Mouse (Mus musculus) cerebellum, adult 9-10 months (tissue): ENCODE data around the gene Ralb.

Experiments
- DNase-seq: peaks from one replicate; pipeline ENCODE4 v3.0.0; 2022

Gene Ralb

GRCm38 (mm10) chr1:119504260-119505062 is at the start of gene Ralb:
TSS of gene Ralb (minus strand) at chr1:119504794.
- DNase-seq = peak; percentile 98

DNA sequence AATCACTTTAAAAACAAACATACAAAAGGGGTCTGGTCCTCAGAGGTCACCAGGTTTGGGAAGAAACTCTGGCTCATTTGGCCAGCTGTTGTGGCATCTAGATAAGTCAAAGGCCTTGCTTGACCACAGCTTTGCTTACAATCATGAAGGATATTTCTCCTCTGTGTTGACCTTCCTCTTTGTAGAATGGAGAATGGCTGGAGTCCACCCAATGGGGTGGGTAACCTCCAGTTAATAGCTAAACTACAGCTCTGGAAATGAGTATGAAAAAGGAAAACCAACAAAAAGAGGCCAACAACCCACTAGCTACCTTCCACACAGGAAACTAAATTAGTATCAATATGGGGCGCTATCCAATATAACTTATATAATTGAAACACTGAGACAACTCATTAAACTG is 47.1 kb upstream of the Ralb start:
- no peak for DNase-seq

GRCm38 (mm10) chr1:119550064-119550463 is 45.5 kb upstream of the Ralb start:
- no peak for DNase-seq

- DNase-seq = no peak
Observed at GRCm38 (mm10) chr1:119549327-119549689, 44.7 kb upstream of the Ralb start.

DNA sequence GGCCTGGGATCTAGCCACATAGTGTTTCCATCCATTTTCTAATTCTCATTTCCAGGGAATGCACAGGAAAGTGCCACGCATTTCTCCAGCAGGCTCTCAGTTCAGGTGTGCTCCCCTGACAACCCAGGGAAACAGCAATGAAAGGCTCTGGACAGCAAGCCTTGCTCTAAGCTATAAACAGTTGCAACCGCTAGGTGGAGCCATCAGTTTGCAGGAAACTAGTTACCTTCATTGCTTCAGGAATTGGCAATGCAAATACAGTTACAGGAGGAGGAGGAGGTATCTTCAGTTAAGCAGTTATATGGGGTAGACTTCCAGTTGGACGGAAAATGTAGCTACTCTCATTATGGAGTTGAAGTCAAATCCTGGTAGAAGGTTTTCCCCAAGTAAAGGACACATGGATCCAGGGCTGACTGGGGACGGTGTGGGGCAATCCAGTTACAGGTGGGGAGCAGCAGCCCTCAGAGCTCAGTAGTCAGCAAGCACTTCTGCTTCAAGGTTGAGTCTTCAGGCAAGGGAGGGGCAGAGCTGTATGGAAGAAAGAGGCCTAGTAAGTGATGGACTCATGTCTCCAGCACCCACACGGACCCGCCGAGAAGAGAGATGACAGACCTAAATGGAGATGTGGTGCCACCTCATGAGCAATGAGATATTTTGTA is 44.2 kb upstream of the Ralb start:
- peak; percentile 76 for DNase-seq

DNA sequence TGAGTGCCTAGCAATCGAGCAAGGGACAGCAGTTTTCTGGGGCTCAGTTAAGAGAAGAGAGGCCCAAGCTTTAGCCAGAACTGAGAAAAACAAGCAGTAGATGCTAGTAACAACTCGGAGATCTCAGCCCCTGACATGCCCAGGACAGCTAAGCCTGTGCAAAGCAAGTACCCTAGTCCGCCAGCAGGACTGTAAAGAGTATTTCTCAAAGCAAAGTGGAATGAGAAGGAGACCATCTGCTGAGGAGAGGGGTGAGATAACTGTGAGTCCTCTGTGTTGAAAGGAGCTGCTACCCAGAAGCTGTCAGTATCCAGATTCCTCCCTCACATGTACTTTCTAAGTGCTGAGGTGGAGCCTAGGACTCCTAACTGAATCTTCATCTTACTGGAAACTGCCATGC is 41.9 kb upstream of the Ralb start:
- DNase-seq = no peak

GRCm38 (mm10) chr1:119545671-119546070 is 41.1 kb upstream of the Ralb start:
- no peak for DNase-seq

- no peak for DNase-seq
Observed at GRCm38 (mm10) chr1:119545164-119545563, 40.6 kb upstream of the Ralb start.

GRCm38 (mm10) chr1:119544611-119545155 is 40.1 kb upstream of the Ralb start:
- no peak for DNase-seq

DNA sequence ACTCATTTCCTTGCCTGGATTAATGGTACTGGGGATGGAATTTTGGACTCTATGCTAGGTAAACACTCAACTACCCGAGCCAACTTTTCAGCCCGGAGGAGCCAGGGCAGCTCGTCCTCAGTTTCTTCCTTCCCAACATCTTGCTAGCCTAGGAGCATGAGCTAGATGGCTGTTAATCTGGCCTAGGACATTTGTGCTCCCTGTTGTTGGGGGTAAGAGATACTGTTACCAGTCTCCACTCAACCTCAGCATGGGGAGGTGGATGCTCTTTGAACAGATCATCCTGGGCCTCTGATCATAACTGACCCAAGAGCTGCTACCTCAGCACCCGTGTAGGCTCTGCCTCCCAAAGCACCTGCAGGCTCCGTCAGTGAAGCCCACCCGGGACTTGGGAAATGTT is 38.7 kb upstream of the Ralb start:
- DNase-seq = no peak

DNA sequence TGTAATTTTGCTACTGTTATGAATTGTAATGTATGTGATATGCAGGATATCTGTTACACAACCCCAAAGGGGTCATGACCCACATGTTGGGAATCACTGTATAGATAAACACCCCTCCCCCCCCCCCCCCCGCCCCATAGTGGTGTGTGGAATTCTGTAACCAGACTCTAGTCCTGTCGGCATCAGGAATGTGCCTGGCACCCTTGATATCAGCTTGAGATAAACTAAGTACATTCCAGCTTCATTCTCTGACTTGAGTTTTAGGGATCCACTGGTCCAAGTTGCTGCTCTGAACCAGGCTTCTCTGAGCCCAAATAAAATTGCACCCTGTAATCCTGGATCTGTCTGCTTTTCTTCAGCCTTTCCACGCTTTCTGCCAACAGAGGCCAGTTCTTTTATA is 37.0 kb upstream of the Ralb start:
- no peak for DNase-seq

DNA sequence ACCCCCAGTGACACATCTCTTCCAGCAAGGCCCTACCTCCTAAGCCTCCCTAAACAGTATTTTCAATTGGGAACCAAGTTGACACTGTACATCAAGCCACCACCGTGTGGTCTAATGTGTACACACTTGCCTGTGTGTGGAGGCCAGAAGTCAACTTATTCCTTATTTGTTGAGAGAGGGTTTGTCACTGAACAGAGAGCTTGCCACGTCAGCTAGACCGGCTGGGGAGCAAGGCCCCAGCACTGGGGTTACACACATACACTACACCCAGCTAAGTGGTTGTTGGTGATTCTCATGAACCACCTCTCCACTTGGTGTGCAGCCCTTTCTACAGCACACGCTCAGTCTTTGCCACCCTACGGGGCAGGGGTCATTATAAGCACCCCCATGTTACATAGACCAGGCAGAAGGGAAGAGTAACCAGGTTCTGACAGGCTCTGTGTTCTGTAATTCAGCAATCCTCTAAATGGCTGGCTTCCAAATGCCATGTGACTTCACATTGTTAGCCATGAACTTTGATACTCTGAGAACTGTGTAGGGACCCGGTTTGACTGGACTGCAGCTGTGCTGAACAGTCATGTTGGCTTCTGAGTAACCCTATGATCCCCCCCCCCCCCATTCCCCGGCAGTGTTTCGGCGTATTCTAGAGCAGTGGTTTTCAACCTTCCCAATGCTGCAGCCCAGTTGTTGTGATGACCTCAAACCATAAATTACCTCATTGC is 36.4 kb upstream of the Ralb start:
- no peak for DNase-seq

- no peak for DNase-seq
Observed at GRCm38 (mm10) chr1:119539252-119539651, 34.7 kb upstream of the Ralb start.

GRCm38 (mm10) chr1:119537651-119538050 is 33.1 kb upstream of the Ralb start:
- DNase-seq = no peak

GRCm38 (mm10) chr1:119536122-119536521 is 31.5 kb upstream of the Ralb start:
- DNase-seq = no peak

DNA sequence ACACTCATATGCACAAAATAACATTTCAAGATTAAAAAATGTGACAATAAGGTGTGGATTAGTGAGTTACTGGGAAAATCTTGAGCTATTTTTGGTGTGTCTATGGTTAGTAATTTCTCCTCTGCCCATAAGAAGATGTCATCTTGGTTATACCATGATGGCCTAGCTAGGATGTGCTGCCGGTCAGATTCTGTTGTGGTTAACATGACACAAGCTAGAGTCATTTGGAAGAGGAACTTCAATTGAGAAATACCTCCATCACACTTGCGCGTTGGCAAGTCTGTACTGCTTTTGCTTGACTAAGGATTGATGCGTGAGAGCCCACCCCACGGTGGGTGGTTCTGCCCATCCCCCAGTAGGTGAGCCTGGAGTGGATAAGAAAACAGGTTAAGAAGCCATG is 29.7 kb upstream of the Ralb start:
- DNase-seq = no peak

- no peak for DNase-seq
Observed at GRCm38 (mm10) chr1:119533093-119533805, 28.7 kb upstream of the Ralb start.

- DNase-seq = no peak
Observed at GRCm38 (mm10) chr1:119532165-119532564, 27.6 kb upstream of the Ralb start.

DNA sequence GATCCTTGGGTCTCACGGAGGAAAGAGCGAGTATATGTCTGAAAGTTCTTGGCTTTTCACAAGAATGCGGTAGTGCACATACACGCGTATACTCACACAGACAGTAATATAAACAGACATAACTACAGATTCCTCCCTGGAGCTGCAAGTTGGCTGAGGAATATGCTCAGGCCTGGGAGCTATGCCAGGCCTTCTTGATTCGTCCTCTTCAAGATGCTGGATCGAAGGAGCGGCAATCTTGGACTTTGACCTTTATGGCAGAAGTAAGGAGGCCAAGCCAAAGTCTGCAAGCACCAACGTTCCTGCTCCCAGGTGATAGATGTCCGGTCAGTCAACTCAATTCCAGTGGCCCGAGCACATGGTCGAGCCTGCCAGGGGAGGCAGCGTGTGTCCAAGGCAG is 26.3 kb upstream of the Ralb start:
- no peak for DNase-seq

DNA sequence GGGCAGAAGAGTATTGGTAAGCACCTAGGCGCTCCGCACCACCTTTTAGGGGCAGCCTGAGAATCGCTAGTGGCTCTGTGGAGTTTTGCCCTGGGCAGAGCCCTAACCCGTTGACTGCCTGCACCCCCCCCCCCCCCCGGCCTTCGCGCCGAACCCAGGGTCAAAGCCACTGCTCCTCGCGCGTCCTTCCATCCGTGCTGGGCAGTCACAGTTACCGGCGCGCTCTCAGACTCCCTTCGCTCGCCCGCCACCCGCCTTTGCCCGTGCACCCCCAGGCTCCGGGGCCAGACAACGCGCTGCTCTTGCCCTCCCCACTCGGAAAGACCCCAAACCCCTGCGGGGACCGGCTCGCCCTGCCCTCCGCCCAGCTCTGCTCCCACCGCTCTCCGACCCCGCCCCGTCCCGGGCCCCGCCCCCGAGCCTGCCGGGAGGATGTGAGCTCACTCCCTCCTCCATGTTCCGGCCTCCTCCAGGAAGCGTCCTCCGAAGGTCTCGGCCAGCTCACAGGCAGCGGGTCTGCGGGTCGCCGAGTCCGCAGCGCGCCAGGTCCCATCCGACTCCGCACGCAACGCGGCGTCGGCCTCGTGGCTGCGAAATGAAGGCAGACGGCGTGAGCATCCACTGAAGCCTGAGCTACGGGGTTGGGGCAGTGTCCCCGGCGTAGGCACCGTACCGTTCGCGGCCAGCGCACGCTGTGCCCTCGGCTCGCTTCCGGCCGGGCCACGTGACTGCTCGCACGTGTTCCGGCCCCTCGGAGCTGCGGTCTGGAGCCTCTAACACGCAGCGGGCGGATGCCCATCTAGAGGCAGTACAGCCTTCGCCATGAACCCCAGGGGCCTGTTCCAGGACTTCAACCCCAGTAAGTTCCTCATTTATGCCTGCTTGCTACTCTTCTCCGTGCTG is 21.3 kb upstream of the Ralb start, which contains the start of gene Tmem185b:
Gene Tmem185b, plus strand, starts transcription at position 472 of the 903 bp plus-strand sequence.
- DNase-seq = peak; percentile 86

- DNase-seq = no peak
Observed at GRCm38 (mm10) chr1:119525004-119525444, 20.4 kb upstream of the Ralb start.

GRCm38 (mm10) chr1:119523826-119524225 is 19.2 kb upstream of the Ralb start:
- no peak for DNase-seq
